Mouse (Mus musculus) heart, adult 2 months (tissue): ENCODE measurements around the gene Agtrap.

ENCODE experiments used
- CTCF ChIP-seq: fragments of 200-600 bp; IDR thresholded peaks from 2 replicates; pipeline ENCODE4 v1.8.1; 2022; ENCODE audit warnings: antibody characterized with exemption, mild to moderate bottlenecking, moderate library complexity
- EP300 ChIP-seq: fragments of 200-500 bp; IDR thresholded peaks from 2 replicates; pipeline ENCODE4 v1.6.1; 2011; ENCODE audit warnings: low read depth, low read length, control low read depth; ENCODE audit not compliant: insufficient read depth
- POLR2A ChIP-seq: fragments of 200-500 bp; IDR thresholded peaks from 2 replicates; pipeline ENCODE4 v1.6.1; 2011; ENCODE audit warnings: mild to moderate bottlenecking, low read depth, low read length, control low read depth; ENCODE audit not compliant: insufficient read depth

DNA sequence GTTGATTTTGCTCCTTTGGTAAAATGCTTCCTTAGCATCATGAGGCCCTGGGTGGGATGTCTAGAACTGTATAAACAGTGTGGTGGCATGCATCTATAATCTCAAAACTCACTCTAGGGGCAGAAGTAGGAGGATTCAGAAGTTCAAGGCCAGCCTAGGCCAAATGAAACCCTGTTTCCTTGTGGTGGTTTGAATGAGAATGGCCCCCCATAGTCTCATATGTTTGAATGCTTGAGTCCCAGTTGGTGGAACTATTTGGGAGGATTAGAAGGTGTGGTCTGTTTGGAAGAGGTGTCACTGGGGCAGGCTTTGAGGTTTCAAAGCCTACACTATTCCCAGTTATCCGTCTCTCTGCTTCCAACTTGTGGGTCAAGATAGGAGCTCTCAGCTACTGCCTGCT is 3.4 kb upstream of the Agtrap start:
- TF ChIP-seq POLR2A (no peak), CTCF (no peak), EP300 (no peak)
